Mouse (Mus musculus): ENCODE data around the gene Gdpgp1. TPM values are rescaled to one million over a fixed set of nuclear protein-coding genes. Genes with fewer than 3 reads are reported as not detected.
A peak's percentile ranks its signal among the peaks of the same experiment; 100 is the strongest.

The Gdpgp1 gene
- total and polyA plus RNA-seq, 2 experiments from 2014 or later = 2.3 to 5.5 TPM

DNA sequence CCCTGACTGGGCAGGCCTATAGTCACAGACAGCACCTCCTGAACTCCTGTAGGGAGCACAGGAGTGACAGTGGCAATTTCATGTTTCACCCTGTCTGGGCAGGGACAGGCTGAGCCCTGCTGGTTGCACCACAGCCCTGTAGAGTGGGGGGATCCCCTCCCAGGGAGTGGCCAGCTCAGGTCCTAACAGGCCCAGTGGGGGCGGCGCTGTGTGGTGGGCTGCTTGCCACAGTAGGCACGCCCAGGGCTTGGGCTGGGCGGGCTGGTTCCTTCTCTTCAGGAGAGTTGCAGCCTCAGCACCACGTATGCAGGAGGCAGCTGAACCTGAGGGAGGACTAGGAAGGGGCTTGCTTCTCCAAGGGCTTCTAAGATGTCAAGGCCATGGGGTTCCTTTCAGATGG lies 41.2 kb upstream of the Gdpgp1 start:
- no peaks in the 10 kb centered on the region for H3K27me3 ChIP-seq (ENCODE audit: control insufficient read depth, insufficient read depth, low read length)
- H3K9me3 ChIP-seq (replicated peaks; ENCODE audit: control insufficient read depth, low read length) = no peaks in the 10 kb centered on the region
- H3K36me3 ChIP-seq (replicated peaks; ENCODE audit: control insufficient read depth, insufficient read depth, low read length) = no peaks in the 10 kb centered on the region
- peaks cover 36% of the 10 kb centered on the region for H3K4me1 ChIP-seq (ENCODE audit: control insufficient read depth, insufficient read depth)
- DNase-seq (ENCODE audit: low spot score) (no peak), ATAC-seq (ENCODE audit: insufficient read depth, low read depth) (no peak)
- peak overlapping the region; percentile 51; the same call in 1 of the 2 replicates for H3K4me2 ChIP-seq (ENCODE audit: low read depth, low read length)
- no peak overlapping the region for H3K4me3 ChIP-seq (ENCODE audit: low read depth, low read length)
- TF ChIP-seq EP300 (IDR thresholded peaks at IDR 0.05; ENCODE audit: low read depth) (no peak), CTCF (IDR thresholded peaks at IDR 0.05; ENCODE audit: low read depth) (no peak)
- 44% methylated on average over 5 of the region's 5 CpGs for WGBS
- peak overlapping the region; percentile 86 for H3K27ac ChIP-seq (ENCODE audit: low read depth)
- H3K9ac ChIP-seq (replicated peaks; ENCODE audit: low read depth, low read length) = 0 out of 2 replicates have a peak overlapping the region, but pooled peaks have one; percentile 32

DNA sequence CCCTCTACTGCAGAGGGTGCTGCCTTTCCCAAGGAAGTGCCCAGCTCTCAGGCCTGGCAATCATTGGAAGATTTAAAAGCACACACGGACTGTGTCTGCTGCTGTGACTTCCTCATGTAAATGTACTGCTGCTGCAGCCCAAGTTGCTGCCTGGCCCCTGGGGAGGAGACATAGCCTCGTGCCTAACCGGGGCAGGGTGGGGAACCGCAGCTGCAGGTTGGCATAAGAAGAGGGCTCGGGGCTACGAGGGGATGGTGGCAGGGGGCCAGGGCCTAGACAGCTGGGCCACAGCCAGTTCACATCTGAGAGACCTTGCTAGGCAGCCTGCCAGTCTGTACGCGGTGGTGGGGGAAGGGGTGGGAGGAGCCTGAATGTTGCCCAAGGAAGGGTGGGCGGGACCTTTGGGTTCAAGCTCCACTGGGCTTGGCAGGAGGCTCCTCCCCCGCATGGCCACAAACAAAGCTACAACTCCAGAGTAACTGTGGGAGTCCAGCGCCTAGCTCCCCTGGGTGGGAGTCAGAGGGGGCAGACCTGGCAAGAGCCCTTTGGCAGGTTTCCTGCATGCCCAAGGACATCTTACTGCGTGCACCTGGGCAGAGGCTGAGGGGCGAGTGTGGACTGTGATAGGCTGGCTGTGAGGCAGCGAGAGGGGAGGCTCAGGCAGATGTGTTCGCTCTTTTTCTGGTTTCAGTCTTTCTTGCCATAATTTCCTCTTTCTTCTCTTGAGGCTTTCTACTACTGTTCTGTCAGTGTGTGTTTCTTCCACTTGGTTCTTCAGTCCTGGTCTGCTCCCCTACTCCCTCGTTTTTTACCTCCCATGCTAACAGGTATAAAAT lies 40.2 kb upstream of the Gdpgp1 start:
- no peaks in the 10 kb centered on the region for H3K9me3 ChIP-seq (replicated peaks; ENCODE audit: control insufficient read depth, low read length)
- 0 out of 2 replicates have a peak overlapping the region, but pooled peaks have one; percentile 3 for H3K9ac ChIP-seq (replicated peaks; ENCODE audit: low read depth, low read length)
- H3K4me1 ChIP-seq (ENCODE audit: control insufficient read depth, insufficient read depth) = peaks cover 35% of the 10 kb centered on the region
- peak overlapping the region; percentile 51 for H3K4me2 ChIP-seq (ENCODE audit: low read depth, low read length)
- 14% methylated on average over 16 of the region's 16 CpGs for WGBS
- H3K27me3 ChIP-seq (ENCODE audit: control insufficient read depth, insufficient read depth, low read length) = no peaks in the 10 kb centered on the region
- ATAC-seq (ENCODE audit: insufficient read depth, low read depth) (peak; percentile 91), DNase-seq (ENCODE audit: low spot score) (peak; percentile 92)
- peak overlapping the region; percentile 86 for H3K27ac ChIP-seq (ENCODE audit: low read depth)
- no peaks in the 10 kb centered on the region for H3K36me3 ChIP-seq (replicated peaks; ENCODE audit: control insufficient read depth, insufficient read depth, low read length)
- H3K4me3 ChIP-seq (ENCODE audit: low read depth, low read length) = peak overlapping the region; percentile 16; the same call in 1 of the 2 replicates
- TF ChIP-seq EP300 (IDR thresholded peaks at IDR 0.05; ENCODE audit: low read depth) (peak; percentile 68), CTCF (IDR thresholded peaks at IDR 0.05; ENCODE audit: low read depth) (0 out of 2 replicates have a peak, but pooled peaks have one; percentile 8)

DNA sequence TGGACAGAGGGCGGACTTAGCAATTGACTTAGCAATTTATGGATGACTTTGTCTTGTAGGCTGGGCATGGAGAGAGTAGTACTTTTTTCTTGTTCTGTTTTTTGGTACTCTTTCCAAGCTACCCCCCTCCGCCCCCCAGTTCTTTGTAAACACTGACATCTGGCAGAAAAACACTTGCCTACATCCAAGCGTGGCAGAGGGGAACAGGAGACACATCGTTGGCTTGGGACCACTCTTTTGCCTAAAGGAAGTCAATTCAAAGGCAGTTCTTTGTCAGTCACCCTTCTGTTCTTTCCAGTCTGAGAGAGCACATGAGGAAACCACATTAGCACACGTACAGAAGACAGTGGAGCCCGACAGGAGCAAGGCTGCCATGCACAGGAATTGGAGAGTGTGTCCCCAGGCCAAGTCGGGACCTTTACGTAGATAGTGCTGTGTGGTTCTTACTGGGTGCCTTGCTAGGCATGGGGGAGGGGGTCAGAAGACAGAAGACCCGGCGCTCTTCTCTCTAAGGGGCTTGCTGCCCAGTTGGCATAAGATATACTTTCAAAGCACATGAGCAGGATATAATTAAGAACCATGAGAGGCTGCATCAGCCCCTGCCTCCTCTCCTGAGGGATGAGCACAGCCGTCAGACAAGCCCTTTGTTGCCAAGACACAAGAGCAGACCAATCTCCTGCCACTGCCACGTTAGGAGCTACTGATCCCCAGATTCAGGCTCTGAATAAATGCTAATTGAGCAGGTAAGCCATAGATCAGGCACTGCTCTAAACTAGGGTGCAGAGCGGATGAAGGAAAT lies 38.5 kb upstream of the Gdpgp1 start:
- H3K4me3 ChIP-seq (ENCODE audit: low read depth, low read length) = no peak overlapping the region
- WGBS = 69% methylated on average over 13 of the region's 13 CpGs
- no peaks in the 10 kb centered on the region for H3K27me3 ChIP-seq (ENCODE audit: control insufficient read depth, insufficient read depth, low read length)
- H3K27ac ChIP-seq (ENCODE audit: low read depth) = no peak overlapping the region
- no peak for ATAC-seq (ENCODE audit: insufficient read depth, low read depth)
- no peak for DNase-seq (ENCODE audit: low spot score)
- H3K9me3 ChIP-seq (replicated peaks; ENCODE audit: control insufficient read depth, low read length) = no peaks in the 10 kb centered on the region
- 0 out of 2 replicates have a peak overlapping the region, but pooled peaks have one; percentile 26 for H3K9ac ChIP-seq (replicated peaks; ENCODE audit: low read depth, low read length)
- TF ChIP-seq CTCF (IDR thresholded peaks at IDR 0.05; ENCODE audit: low read depth) (no peak), EP300 (IDR thresholded peaks at IDR 0.05; ENCODE audit: low read depth) (no peak)
- peaks cover 38% of the 10 kb centered on the region for H3K4me1 ChIP-seq (ENCODE audit: control insufficient read depth, insufficient read depth)
- no peaks in the 10 kb centered on the region for H3K36me3 ChIP-seq (replicated peaks; ENCODE audit: control insufficient read depth, insufficient read depth, low read length)
- no peak overlapping the region for H3K4me2 ChIP-seq (ENCODE audit: low read depth, low read length)

DNA sequence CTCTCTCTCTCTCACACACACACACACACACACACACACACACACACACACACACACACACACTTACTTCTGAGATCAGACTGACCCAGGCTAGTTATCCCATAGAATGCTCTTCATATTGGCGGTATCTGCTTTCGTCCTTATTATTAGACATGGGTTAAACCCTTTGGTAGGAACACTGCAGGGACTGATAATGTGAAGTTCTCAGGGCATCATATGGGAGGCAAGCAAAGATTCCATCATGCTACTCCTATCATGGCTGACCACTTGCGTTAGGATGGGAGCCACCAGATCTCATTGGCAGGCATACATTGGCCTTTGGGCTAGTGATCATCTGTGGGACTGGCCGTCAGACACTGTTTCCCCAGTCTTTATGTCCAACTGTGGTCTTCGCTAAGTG lies 37.5 kb upstream of the Gdpgp1 start:
- DNase-seq (ENCODE audit: low spot score) (no peak), ATAC-seq (ENCODE audit: insufficient read depth, low read depth) (no peak)
- TF ChIP-seq EP300 (IDR thresholded peaks at IDR 0.05; ENCODE audit: low read depth) (no peak), CTCF (IDR thresholded peaks at IDR 0.05; ENCODE audit: low read depth) (no peak)
- no peak overlapping the region for H3K9ac ChIP-seq (replicated peaks; ENCODE audit: low read depth, low read length)
- no peak overlapping the region for H3K4me3 ChIP-seq (ENCODE audit: low read depth, low read length)
- no peaks in the 10 kb centered on the region for H3K27me3 ChIP-seq (ENCODE audit: control insufficient read depth, insufficient read depth, low read length)
- no peaks in the 10 kb centered on the region for H3K36me3 ChIP-seq (replicated peaks; ENCODE audit: control insufficient read depth, insufficient read depth, low read length)
- no peak overlapping the region for H3K4me2 ChIP-seq (ENCODE audit: low read depth, low read length)
- 89% methylated on average over 5 of the region's 5 CpGs for WGBS
- H3K27ac ChIP-seq (ENCODE audit: low read depth) = no peak overlapping the region
- no peaks in the 10 kb centered on the region for H3K9me3 ChIP-seq (replicated peaks; ENCODE audit: control insufficient read depth, low read length)
- peaks cover 43% of the 10 kb centered on the region for H3K4me1 ChIP-seq (ENCODE audit: control insufficient read depth, insufficient read depth)

DNA sequence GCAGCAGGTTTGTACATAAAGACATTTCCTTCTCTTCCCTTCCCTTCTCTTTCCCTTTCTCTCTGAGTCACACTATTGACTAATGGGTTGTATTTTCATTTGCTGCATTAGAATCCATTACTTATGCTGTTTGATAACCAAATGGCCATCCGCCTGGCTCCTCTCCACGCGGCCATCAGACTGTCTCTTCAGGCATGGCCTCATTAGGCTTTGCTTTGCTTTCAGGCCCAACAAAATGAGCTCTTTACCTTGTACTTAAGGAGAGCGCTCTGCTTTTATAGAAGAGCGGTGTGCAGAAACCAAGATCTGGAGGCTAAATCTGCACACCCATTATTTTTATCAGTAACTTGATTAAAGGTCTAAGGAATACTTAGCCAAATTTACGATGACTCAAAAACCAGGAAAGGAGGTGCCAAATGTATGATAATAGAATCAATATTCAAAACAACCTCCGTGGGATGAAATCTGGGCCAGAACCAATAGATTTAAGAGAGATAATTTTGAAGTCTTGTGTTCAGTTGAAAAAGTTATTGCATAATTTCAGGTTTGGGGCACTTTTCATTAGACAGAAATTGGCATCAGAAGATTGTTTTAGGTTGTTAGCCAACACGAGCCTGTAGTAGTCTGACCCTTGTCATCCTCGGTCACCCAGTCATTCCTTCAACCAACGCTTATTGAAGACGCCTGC lies 36.9 kb upstream of the Gdpgp1 start:
- no peak overlapping the region for H3K4me2 ChIP-seq (ENCODE audit: low read depth, low read length)
- H3K9ac ChIP-seq (replicated peaks; ENCODE audit: low read depth, low read length) = no peak overlapping the region
- H3K9me3 ChIP-seq (replicated peaks; ENCODE audit: control insufficient read depth, low read length) = no peaks in the 10 kb centered on the region
- peaks cover 43% of the 10 kb centered on the region for H3K4me1 ChIP-seq (ENCODE audit: control insufficient read depth, insufficient read depth)
- no peak overlapping the region for H3K27ac ChIP-seq (ENCODE audit: low read depth)
- no peak overlapping the region for H3K4me3 ChIP-seq (ENCODE audit: low read depth, low read length)
- WGBS = 84% methylated on average over 10 of the region's 11 CpGs
- TF ChIP-seq CTCF (IDR thresholded peaks at IDR 0.05; ENCODE audit: low read depth) = no peak
- DNase-seq (ENCODE audit: low spot score) = no peak
- H3K36me3 ChIP-seq (replicated peaks; ENCODE audit: control insufficient read depth, insufficient read depth, low read length) = no peaks in the 10 kb centered on the region
- no peaks in the 10 kb centered on the region for H3K27me3 ChIP-seq (ENCODE audit: control insufficient read depth, insufficient read depth, low read length)
- no peak for ATAC-seq (ENCODE audit: insufficient read depth, low read depth)

Data from heart, postnatal 0 days (tissue).